Mouse (Mus musculus) limb, embryonic 14.5 days (tissue): Measurements from ENCODE around the gene Homer2. TPM values are rescaled to one million over a fixed set of nuclear protein-coding genes. Genes with fewer than 3 reads are reported as not detected.

ENCODE experiments used
- ATAC-seq: fragments of 200-750 bp; cut with Nextera tagmentation; 2 replicates; pipeline ENCODE4 v1.8.0; 2017; ENCODE audit warnings: low read depth, moderate number of reproducible peaks, moderate TSS enrichment; ENCODE audit not compliant: low FRiP score
- DNase-seq: peaks from one replicate; pipeline ENCODE4 v3.0.0-alpha.2; 2015; ENCODE audit warnings: low spot score
- H3K27ac ChIP-seq: fragments of 300-500 bp; sonication (generic); replicated peaks from 2 replicates; pipeline ENCODE4 v1.5.1; 2014; ENCODE audit warnings: low read depth, mild to moderate bottlenecking, low read length, moderate library complexity, mixed read lengths
- H3K27me3 ChIP-seq: fragments of 300-500 bp; sonication (generic); 2 replicates; pipeline ENCODE4 v1.6.1; 2014; ENCODE audit warnings: low read length, mixed read lengths; ENCODE audit not compliant: control insufficient read depth, insufficient read depth
- H3K36me3 ChIP-seq: fragments of 300-500 bp; sonication (generic); 2 replicates; pipeline ENCODE4 v1.6.1; 2014; ENCODE audit warnings: mild to moderate bottlenecking, low read length, moderate library complexity, mixed read lengths; ENCODE audit not compliant: control insufficient read depth, insufficient read depth
- H3K4me1 ChIP-seq: fragments of 300-500 bp; sonication (generic); 2 replicates; pipeline ENCODE4 v1.6.1; 2014; ENCODE audit warnings: antibody characterized with exemption, low read length, mixed read lengths; ENCODE audit not compliant: control insufficient read depth, insufficient read depth
- H3K4me2 ChIP-seq: fragments of 300-500 bp; sonication (generic); replicated peaks from 2 replicates; pipeline ENCODE4 v1.6.1; 2014; ENCODE audit warnings: low read depth, mild to moderate bottlenecking, low read length, moderate library complexity; ENCODE audit not compliant: severe bottlenecking
- H3K4me3 ChIP-seq: fragments of 300-500 bp; sonication (generic); replicated peaks from 2 replicates; pipeline ENCODE4 v1.5.1; 2014; ENCODE audit warnings: low read length
- H3K9ac ChIP-seq: fragments of 300-500 bp; sonication (generic); 2 replicates; pipeline ENCODE4 v1.6.1; 2014; ENCODE audit warnings: mild to moderate bottlenecking, low read depth, low read length, moderate library complexity; ENCODE audit not compliant: severe bottlenecking
- H3K9me3 ChIP-seq: fragments of 300-500 bp; sonication (generic); 2 replicates; pipeline ENCODE4 v1.6.1; 2016; ENCODE audit warnings: low read length; ENCODE audit not compliant: control insufficient read depth
- POLR2A ChIP-seq: fragments of 200-500 bp; IDR thresholded peaks from 2 replicates; pipeline ENCODE4 v1.8.0; 2012; ENCODE audit warnings: inconsistent platforms, mild to moderate bottlenecking, moderate library complexity, borderline replicate concordance; ENCODE audit not compliant: insufficient read depth, insufficient read length; ENCODE audit errors: extremely low read depth
- WGBS: fragments of 180-500 bp; shearing (Covaris S2); extraction: QIAGEN DNeasy Blood & Tissue Kit; methylation state at CpG from one replicate; pipeline ENCODE4 v1.1.7; 2014; 5-methylcytosine and 5-hydroxymethylcytosine counted together
- polyA plus RNA-seq, 2 experiments: library from polyadenylated mRNA; depleted of rRNA in 1 of 2; stranded (reverse) in 1 of 2; unstranded in 1 of 2; fragments of >200 nt; fragmentation: Nextera tagmentation in 1 of 2; extraction: Ambion mirVana in 1 of 2; gene quantifications; 2 replicates each; pipeline versions ENCODE4 v1.2.1 to v1.2.3; 2012 to 2014

Homer2 gene
- polyA plus RNA-seq, 2 experiments = 15.5 to 25.8 TPM

DNA sequence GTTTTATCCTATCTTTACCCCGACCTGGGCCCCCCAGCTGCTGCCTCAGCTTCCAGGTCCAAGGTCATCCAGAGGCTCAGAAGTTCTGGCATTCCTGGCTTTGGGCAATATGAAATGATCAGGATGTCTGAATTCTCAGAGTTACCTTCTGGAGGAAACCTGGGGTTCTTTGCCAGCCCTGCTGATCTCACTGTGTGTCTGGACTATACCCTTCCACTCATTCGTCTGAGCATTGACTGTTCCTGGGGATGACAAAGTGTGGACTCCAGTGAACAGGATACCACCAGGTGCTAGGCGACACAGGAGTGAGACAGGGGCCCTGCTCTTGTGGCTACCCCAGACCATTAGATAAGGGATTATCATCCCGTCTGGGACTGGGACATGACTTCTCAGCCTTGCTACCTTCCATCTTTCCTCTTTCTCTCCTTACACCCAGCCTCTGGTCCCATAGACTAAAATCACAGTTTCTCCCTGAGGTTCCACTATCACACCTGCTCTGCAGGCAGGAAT, 143.8 kb downstream of the Homer2 start:
- DNase-seq = no peak
- ATAC-seq = no peak
- Histone ChIP-seq H3K9ac (no peak overlapping the region), H3K27ac (no peak overlapping the region), H3K4me3 (no peak overlapping the region), H3K4me2 (no peak overlapping the region), H3K9me3 (no peaks in the 10 kb centered on the region), H3K36me3 (no peaks in the 10 kb centered on the region), H3K4me1 (no peaks in the 10 kb centered on the region), H3K27me3 (no peaks in the 10 kb centered on the region)
- no peak for TF ChIP-seq POLR2A
- WGBS = 77% methylated on average over 4 of the region's 4 CpGs

DNA sequence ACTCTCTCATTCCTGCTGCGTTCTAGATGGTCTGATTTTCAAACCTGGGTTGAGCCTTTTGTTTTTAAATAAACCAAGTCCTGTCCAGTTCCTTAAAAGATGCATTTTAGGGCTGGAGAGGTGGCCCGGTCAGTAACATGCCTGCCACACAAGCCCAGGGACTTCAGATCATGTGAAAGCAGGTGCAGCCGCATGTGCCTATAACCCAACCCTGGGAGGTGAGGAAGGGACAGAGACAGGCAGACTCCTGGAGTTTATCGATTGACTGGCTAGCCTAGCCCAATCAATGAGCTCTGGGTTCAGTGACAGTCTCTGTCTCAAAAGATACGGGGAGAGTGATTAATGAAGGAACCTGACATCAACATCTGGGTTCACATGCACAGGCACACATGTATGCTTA, 146.1 kb downstream of the Homer2 start:
- ATAC-seq = no peak
- H3K27ac ChIP-seq = no peak overlapping the region
- no peak for TF ChIP-seq POLR2A

DNA sequence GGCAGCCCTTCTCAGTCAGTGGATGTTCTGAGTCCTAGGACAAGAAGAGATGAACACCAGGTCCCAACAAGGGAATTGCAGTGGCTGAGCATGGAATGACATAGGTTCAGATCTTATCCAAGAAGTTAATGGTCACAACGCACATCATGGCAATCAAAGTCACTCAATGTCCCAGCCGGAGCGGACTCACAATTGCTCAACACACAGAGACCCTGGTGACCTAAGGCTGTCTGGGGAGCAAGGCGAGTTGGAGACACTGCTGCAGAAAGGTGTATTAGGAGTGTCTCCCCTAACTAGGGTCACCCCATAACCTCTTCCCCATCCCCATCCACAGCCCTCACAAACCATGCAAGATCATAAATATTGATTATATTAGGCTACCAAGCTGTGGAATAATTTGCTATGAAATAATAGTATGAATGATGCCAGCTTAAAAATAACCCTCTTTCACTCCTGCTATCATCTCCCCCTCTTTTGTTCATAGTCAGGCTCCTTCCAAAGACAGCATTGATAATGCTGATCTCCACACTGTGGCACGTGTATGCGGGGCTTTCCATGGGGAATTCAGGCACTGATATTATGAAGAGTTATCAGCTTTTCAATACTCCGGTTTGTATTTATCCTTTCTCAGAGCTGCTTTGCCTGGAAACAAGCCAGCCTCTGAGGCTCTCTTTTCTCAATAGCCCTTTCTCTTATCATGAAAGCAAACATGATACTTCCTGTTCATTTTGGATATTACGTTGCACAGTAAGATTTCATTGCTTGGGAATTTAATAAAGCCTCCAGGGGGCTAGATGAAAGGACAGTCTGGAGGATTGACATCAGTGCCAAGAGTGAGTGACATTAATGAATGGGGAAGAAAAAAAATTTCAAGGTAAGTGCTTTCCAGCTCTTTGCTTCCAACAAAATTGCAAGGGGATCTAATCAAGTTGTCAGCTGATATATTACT, 147.0 kb downstream of the Homer2 start:
- DNase-seq = no peak
- 71% methylated on average over 8 of the region's 8 CpGs for WGBS

More for the DNA sequence above, 146.1 kb downstream of the Homer2 start:
- Histone ChIP-seq H3K9ac (no peak overlapping the region), H3K36me3 (no peaks in the 10 kb centered on the region), H3K27me3 (no peaks in the 10 kb centered on the region), H3K4me1 (no peaks in the 10 kb centered on the region), H3K9me3 (no peaks in the 10 kb centered on the region), H3K4me2 (no peak overlapping the region), H3K4me3 (no peak overlapping the region)
- 74% methylated on average over 5 of the region's 5 CpGs for WGBS
- DNase-seq = no peak

DNA sequence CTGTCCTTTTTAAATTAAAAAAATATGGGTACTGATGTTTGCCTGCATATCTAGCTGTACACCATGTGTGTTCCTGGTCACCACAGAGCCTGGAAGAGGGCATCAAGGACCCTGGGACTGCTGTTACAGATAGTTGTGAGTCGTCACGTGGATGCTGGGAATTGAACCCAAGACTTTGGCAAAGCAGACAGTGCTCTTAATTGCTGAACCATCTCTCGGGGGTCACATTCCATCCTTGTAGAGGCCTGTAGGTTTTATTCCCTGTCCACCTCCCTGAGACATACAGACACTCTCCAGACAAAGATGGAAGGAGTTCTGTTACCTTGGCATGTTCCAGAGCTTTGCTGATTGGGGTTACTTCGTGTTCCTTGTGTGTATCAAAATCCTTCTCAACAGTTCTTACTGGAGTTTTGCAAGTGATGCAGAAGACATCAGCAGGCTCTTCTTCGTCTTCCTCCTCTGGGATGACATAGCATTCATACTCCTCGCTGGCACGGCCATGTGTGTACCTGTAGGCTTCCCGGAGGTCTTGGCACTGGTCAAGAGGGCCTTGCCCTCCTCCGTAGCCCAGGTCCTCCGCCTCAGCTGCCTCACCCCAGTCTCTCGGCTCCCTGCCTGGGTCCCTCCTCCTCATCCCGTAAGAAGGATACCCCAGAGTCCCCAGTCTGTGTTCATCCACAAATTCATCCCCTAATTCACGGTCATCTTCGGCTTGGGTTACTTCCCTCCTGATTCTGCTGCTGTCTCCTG, 147.9 kb downstream of the Homer2 start:
- Histone ChIP-seq H3K36me3 (no peaks in the 10 kb centered on the region), H3K4me2 (no peak overlapping the region), H3K27me3 (no peaks in the 10 kb centered on the region), H3K9ac (no peak overlapping the region), H3K9me3 (no peaks in the 10 kb centered on the region), H3K4me3 (no peak overlapping the region), H3K27ac (no peak overlapping the region), H3K4me1 (no peaks in the 10 kb centered on the region)
- DNase-seq = no peak
- no peak for TF ChIP-seq POLR2A
- no peak for ATAC-seq
- 82% methylated on average over 14 of the region's 14 CpGs for WGBS

More for the DNA sequence above, 147.0 kb downstream of the Homer2 start:
- Histone ChIP-seq H3K9ac (no peak overlapping the region), H3K27ac (no peak overlapping the region), H3K4me2 (no peak overlapping the region), H3K36me3 (no peaks in the 10 kb centered on the region), H3K4me1 (no peaks in the 10 kb centered on the region), H3K9me3 (no peaks in the 10 kb centered on the region), H3K4me3 (no peak overlapping the region), H3K27me3 (no peaks in the 10 kb centered on the region)
- ATAC-seq = no peak
- TF ChIP-seq POLR2A = no peak

DNA sequence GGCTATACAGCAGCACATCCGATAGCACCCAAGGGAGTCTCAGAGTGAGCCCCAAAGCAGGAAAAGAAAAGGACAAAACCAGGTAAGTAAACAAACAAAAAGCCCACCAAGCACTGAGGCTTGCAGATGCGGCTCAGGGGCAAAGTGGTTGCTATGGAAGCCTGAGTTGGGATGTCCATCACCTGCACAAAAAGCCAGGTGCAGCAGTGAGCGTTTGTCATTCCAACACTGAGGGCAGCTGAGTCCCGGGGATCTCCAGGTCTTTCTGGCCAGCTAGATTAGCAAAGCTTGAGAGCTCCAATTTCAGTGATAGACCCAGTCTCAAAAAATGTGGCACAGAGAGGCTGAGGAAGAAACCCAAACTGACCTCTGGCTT, 149.4 kb downstream of the Homer2 start:
- no peaks in the 10 kb centered on the region for H3K4me1 ChIP-seq
- H3K27ac ChIP-seq = no peak overlapping the region
- 80% methylated on average over 4 of the region's 4 CpGs for WGBS
- no peaks in the 10 kb centered on the region for H3K27me3 ChIP-seq
- DNase-seq (no peak), ATAC-seq (no peak)
- H3K36me3 ChIP-seq = no peaks in the 10 kb centered on the region
- H3K4me3 ChIP-seq = no peak overlapping the region
- TF ChIP-seq POLR2A = no peak
- H3K9ac ChIP-seq = no peak overlapping the region
- H3K9me3 ChIP-seq = no peaks in the 10 kb centered on the region
- H3K4me2 ChIP-seq = no peak overlapping the region
